Mouse (Mus musculus) kidney, embryonic 14.5 days (tissue): ENCODE results near the gene Sox10. TPM values are rescaled to one million over a fixed set of nuclear protein-coding genes. Genes with fewer than 3 reads are reported as not detected.

ENCODE experiments used
- ATAC-seq: fragments of 200-750 bp; cut with Nextera tagmentation; 2 replicates; pipeline ENCODE4 v1.8.0; 2017; ENCODE audit warnings: moderate number of reproducible peaks, mild to moderate bottlenecking, moderate TSS enrichment, moderate library complexity; ENCODE audit not compliant: low FRiP score, low TSS enrichment
- H3K27ac ChIP-seq: fragments of 300-500 bp; sonication (generic); 2 replicates; pipeline ENCODE4 v1.5.1; 2014; ENCODE audit warnings: low read depth, mild to moderate bottlenecking, low read length, moderate library complexity, mixed read lengths
- H3K27me3 ChIP-seq: fragments of 300-500 bp; sonication (generic); 2 replicates; pipeline ENCODE4 v1.6.1; 2014; ENCODE audit warnings: mild to moderate bottlenecking, low read length; ENCODE audit not compliant: control insufficient read depth, insufficient read depth
- H3K36me3 ChIP-seq: fragments of 300-500 bp; sonication (generic); 2 replicates; pipeline ENCODE4 v1.6.1; 2014; ENCODE audit warnings: low read length, mixed read lengths; ENCODE audit not compliant: control insufficient read depth, insufficient read depth
- H3K4me1 ChIP-seq: fragments of 300-500 bp; sonication (generic); 2 replicates; pipeline ENCODE4 v1.6.1; 2014; ENCODE audit warnings: low read length, mixed read lengths; ENCODE audit not compliant: control insufficient read depth, insufficient read depth
- H3K4me2 ChIP-seq: fragments of 300-500 bp; sonication (generic); replicated peaks from 2 replicates; pipeline ENCODE4 v1.6.1; 2014; ENCODE audit warnings: low read depth, mild to moderate bottlenecking, low read length
- H3K4me3 ChIP-seq: fragments of 300-500 bp; sonication (generic); 2 replicates; pipeline ENCODE4 v1.5.1; 2014; ENCODE audit warnings: mild to moderate bottlenecking, low read length
- H3K9ac ChIP-seq: fragments of 300-500 bp; sonication (generic); 2 replicates; pipeline ENCODE4 v1.6.1; 2014; ENCODE audit warnings: low read depth, mild to moderate bottlenecking, low read length, moderate library complexity
- H3K9me3 ChIP-seq: fragments of 300-500 bp; sonication (generic); 2 replicates; pipeline ENCODE4 v1.6.1; 2016; ENCODE audit warnings: low read length; ENCODE audit not compliant: control insufficient read depth
- WGBS: fragments of 180-500 bp; shearing (Covaris S2); extraction: QIAGEN DNeasy Blood & Tissue Kit; methylation state at CpG from one replicate; pipeline ENCODE4 v1.1.7; 2014; 5-methylcytosine and 5-hydroxymethylcytosine counted together
- polyA plus RNA-seq: library from polyadenylated mRNA; unstranded; fragments of >200 nt; fragmentation: Nextera tagmentation; extraction: Ambion mirVana; gene quantifications from 2 replicates; pipeline ENCODE4 v1.2.1, GENCODE M21; 2014

Gene Sox10
- polyA plus RNA-seq, 1 experiment from 2014 or later = 0.22 TPM

- WGBS = 91% methylated on average over 12 of the region's 12 CpGs
- ATAC-seq = no peak
- Histone ChIP-seq H3K9me3 (no peaks in the 10 kb centered on the region), H3K4me3 (no peak overlapping the region), H3K9ac (no peak overlapping the region), H3K36me3 (no peaks in the 10 kb centered on the region), H3K4me2 (no peak overlapping the region), H3K4me1 (peaks cover 3% of the 10 kb centered on the region), H3K27me3 (no peaks in the 10 kb centered on the region), H3K27ac (no peak overlapping the region)
These were observed 34.4 kb upstream of the Sox10 start for GRCm38 (mm10) chr15:79199390-79199976.

GRCm38 (mm10) chr15:79195492-79195891, 30.5 kb upstream of the Sox10 start:
- 78% methylated on average over 8 of the region's 8 CpGs for WGBS

GRCm38 (mm10) chr15:79194946-79195345, 29.9 kb upstream of the Sox10 start:
- WGBS = 72% methylated on average over 2 of the region's 2 CpGs
- no peak overlapping the region for H3K4me2 ChIP-seq
- no peaks in the 10 kb centered on the region for H3K9me3 ChIP-seq
- no peaks in the 10 kb centered on the region for H3K27me3 ChIP-seq
- H3K27ac ChIP-seq = no peak overlapping the region
- H3K36me3 ChIP-seq = no peaks in the 10 kb centered on the region
- 0 out of 2 replicates have a peak, but pooled peaks cover 6% of the 10 kb centered on the region for H3K4me1 ChIP-seq
- ATAC-seq = no peak
- no peak overlapping the region for H3K9ac ChIP-seq
- H3K4me3 ChIP-seq = no peak overlapping the region

More at GRCm38 (mm10) chr15:79195492-79195891, 30.5 kb upstream of the Sox10 start:
- Histone ChIP-seq H3K4me1 (0 out of 2 replicates have a peak, but pooled peaks cover 6% of the 10 kb centered on the region), H3K36me3 (no peaks in the 10 kb centered on the region), H3K9me3 (no peaks in the 10 kb centered on the region), H3K4me2 (no peak overlapping the region), H3K9ac (no peak overlapping the region), H3K27ac (no peak overlapping the region), H3K27me3 (no peaks in the 10 kb centered on the region), H3K4me3 (no peak overlapping the region)
- ATAC-seq = no peak

GRCm38 (mm10) chr15:79194048-79194447, 29.0 kb upstream of the Sox10 start:
- H3K27ac ChIP-seq = peak overlapping the region; percentile 24; the same call in 1 of the 2 replicates
- WGBS = 77% methylated on average over 9 of the region's 9 CpGs
- ATAC-seq = no peak
- H3K4me1 ChIP-seq = 0 out of 2 replicates have a peak, but pooled peaks cover 6% of the 10 kb centered on the region
- H3K4me2 ChIP-seq = no peak overlapping the region
- no peaks in the 10 kb centered on the region for H3K9me3 ChIP-seq
- H3K27me3 ChIP-seq = no peaks in the 10 kb centered on the region
- H3K36me3 ChIP-seq = no peaks in the 10 kb centered on the region
- no peak overlapping the region for H3K4me3 ChIP-seq
- H3K9ac ChIP-seq = 0 out of 2 replicates have a peak overlapping the region, but pooled peaks have one; percentile 18

GRCm38 (mm10) chr15:79192885-79193845, 28.1 kb upstream of the Sox10 start:
- peak; percentile 38; the same call in 1 of the 2 replicates for ATAC-seq
- H3K9ac ChIP-seq = peak overlapping the region; percentile 18; the same call in 1 of the 2 replicates
- no peaks in the 10 kb centered on the region for H3K36me3 ChIP-seq
- H3K27me3 ChIP-seq = no peaks in the 10 kb centered on the region
- 0 out of 2 replicates have a peak, but pooled peaks cover 6% of the 10 kb centered on the region for H3K4me1 ChIP-seq
- 40% methylated on average over 26 of the region's 27 CpGs for WGBS
- peak overlapping the region; percentile 37; the same call in 1 of the 2 replicates for H3K27ac ChIP-seq
- H3K4me2 ChIP-seq = peak overlapping the region; percentile 15; the same call in 1 of the 2 replicates
- H3K4me3 ChIP-seq = no peak overlapping the region
- H3K9me3 ChIP-seq = no peaks in the 10 kb centered on the region

GRCm38 (mm10) chr15:79192450-79192849, 27.4 kb upstream of the Sox10 start:
- H3K4me1 ChIP-seq = 0 out of 2 replicates have a peak, but pooled peaks cover 6% of the 10 kb centered on the region
- no peak overlapping the region for H3K4me3 ChIP-seq
- H3K9ac ChIP-seq = no peak overlapping the region
- H3K27ac ChIP-seq = peak overlapping the region; percentile 5; the same call in 1 of the 2 replicates
- no peak for ATAC-seq
- H3K9me3 ChIP-seq = no peaks in the 10 kb centered on the region
- no peak overlapping the region for H3K4me2 ChIP-seq
- H3K36me3 ChIP-seq = no peaks in the 10 kb centered on the region
- no peaks in the 10 kb centered on the region for H3K27me3 ChIP-seq
- WGBS = 93% methylated on average over 6 of the region's 6 CpGs

GRCm38 (mm10) chr15:79191426-79191825, 26.4 kb upstream of the Sox10 start:
- Histone ChIP-seq H3K4me2 (no peak overlapping the region), H3K9me3 (no peaks in the 10 kb centered on the region), H3K36me3 (no peaks in the 10 kb centered on the region), H3K27me3 (no peaks in the 10 kb centered on the region), H3K27ac (no peak overlapping the region), H3K4me3 (no peak overlapping the region), H3K4me1 (0 out of 2 replicates have a peak, but pooled peaks cover 6% of the 10 kb centered on the region), H3K9ac (no peak overlapping the region)
- no peak for ATAC-seq
- WGBS = 99% methylated on average over 2 of the region's 2 CpGs

DNA sequence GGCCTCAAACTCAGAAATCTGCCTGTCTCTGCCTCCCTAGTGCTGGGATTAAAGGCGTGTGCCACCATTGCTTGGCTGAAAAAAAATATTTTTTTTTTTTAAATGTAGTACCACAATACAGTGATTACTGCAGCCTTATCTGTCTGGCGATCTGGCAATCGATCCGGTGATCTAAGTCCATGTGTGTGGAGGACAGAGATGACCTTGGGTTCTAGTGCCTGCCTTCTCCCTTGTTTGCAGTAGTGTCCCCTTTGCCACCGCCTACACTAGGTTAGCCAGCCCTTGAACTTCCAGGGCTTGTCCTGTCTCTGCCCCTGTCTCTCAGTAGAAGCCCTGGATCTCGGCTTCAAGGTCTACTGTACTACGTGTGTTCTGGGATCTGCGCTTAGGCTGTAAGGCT, 22.8 kb upstream of the Sox10 start:
- H3K4me2 ChIP-seq = no peak overlapping the region
- no peaks in the 10 kb centered on the region for H3K4me1 ChIP-seq
- no peak overlapping the region for H3K4me3 ChIP-seq
- ATAC-seq = no peak
- WGBS = 92% methylated on average over 8 of the region's 8 CpGs
- H3K27ac ChIP-seq = no peak overlapping the region
- no peak overlapping the region for H3K9ac ChIP-seq
- no peaks in the 10 kb centered on the region for H3K36me3 ChIP-seq
- no peaks in the 10 kb centered on the region for H3K9me3 ChIP-seq
- H3K27me3 ChIP-seq = no peaks in the 10 kb centered on the region
